Mouse (Mus musculus): ENCODE results near the gene Hexb. TPM values are rescaled to one million over a fixed set of nuclear protein-coding genes. Genes with fewer than 3 reads are reported as not detected.

Hexb gene
- polyA plus RNA-seq, 1 experiment from 2014 or later, result 25.9 TPM

GRCm38 (mm10) chr13:97186346-97186745, 11.8 kb downstream of the Hexb start:
- Histone ChIP-seq H3K27ac (replicated peaks; ENCODE audit: low read depth, low read length) (no peak overlapping the region), H3K9me3 (replicated peaks; ENCODE audit: control insufficient read depth, low read length) (no peaks in the 10 kb centered on the region), H3K4me3 (ENCODE audit: low read depth, low read length) (no peak overlapping the region), H3K4me1 (ENCODE audit: control insufficient read depth, insufficient read depth, low read length) (no peaks in the 10 kb centered on the region), H3K9ac (replicated peaks; ENCODE audit: low read length) (no peak overlapping the region), H3K36me3 (replicated peaks; ENCODE audit: control insufficient read depth, insufficient read depth, low read depth, low read length) (no peaks in the 10 kb centered on the region), H3K4me2 (ENCODE audit: low read depth, low read length) (no peak overlapping the region), H3K27me3 (ENCODE audit: control insufficient read depth, insufficient read depth, low read length) (no peaks in the 10 kb centered on the region)
- DNase-seq (ENCODE audit: low spot score) (no peak), ATAC-seq (replicated peaks; ENCODE audit: insufficient number of reproducible peaks, low FRiP score, low TSS enrichment, low read depth) (no peak)
- 80% methylated on average over 4 of the region's 4 CpGs for WGBS

DNA sequence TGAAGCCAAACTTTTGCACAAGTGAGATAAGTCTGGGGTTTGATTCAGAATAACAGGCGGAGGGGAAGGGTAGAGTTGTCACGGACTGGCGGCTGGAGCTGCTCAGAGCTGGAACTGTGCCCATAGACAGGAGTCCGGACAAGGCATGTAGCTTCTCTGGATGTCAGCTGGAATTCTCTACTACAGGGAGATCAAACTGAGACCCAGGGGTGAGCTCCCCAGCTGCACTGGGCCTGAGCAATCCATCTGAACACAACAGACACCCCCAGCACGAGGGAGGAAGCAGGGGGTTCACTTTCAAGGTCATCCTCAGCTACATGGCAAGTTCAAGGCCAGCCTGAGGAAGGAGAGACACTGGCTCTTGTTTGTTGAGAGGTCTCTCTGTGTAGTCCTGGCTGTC, 13.5 kb downstream of the Hexb start:
- Histone ChIP-seq H3K36me3 (replicated peaks; ENCODE audit: control insufficient read depth, insufficient read depth, low read depth, low read length) (no peaks in the 10 kb centered on the region), H3K4me2 (ENCODE audit: low read depth, low read length) (no peak overlapping the region), H3K9ac (replicated peaks; ENCODE audit: low read length) (no peak overlapping the region), H3K4me1 (ENCODE audit: control insufficient read depth, insufficient read depth, low read length) (no peaks in the 10 kb centered on the region), H3K4me3 (ENCODE audit: low read depth, low read length) (no peak overlapping the region), H3K27ac (replicated peaks; ENCODE audit: low read depth, low read length) (no peak overlapping the region), H3K27me3 (ENCODE audit: control insufficient read depth, insufficient read depth, low read length) (no peaks in the 10 kb centered on the region), H3K9me3 (replicated peaks; ENCODE audit: control insufficient read depth, low read length) (no peaks in the 10 kb centered on the region)
- no peak for DNase-seq (ENCODE audit: low spot score)
- no peak for ATAC-seq (replicated peaks; ENCODE audit: insufficient number of reproducible peaks, low FRiP score, low TSS enrichment, low read depth)
- WGBS, result 81% methylated on average over 5 of the region's 5 CpGs

GRCm38 (mm10) chr13:97184168-97184567, 14.0 kb downstream of the Hexb start:
- H3K4me2 ChIP-seq (ENCODE audit: low read depth, low read length), result no peak overlapping the region
- 94% methylated on average over 2 of the region's 2 CpGs for WGBS
- H3K27ac ChIP-seq (replicated peaks; ENCODE audit: low read depth, low read length), result no peak overlapping the region
- no peaks in the 10 kb centered on the region for H3K4me1 ChIP-seq (ENCODE audit: control insufficient read depth, insufficient read depth, low read length)
- no peaks in the 10 kb centered on the region for H3K27me3 ChIP-seq (ENCODE audit: control insufficient read depth, insufficient read depth, low read length)
- ATAC-seq (replicated peaks; ENCODE audit: insufficient number of reproducible peaks, low FRiP score, low TSS enrichment, low read depth) (no peak), DNase-seq (ENCODE audit: low spot score) (no peak)
- H3K9me3 ChIP-seq (replicated peaks; ENCODE audit: control insufficient read depth, low read length), result no peaks in the 10 kb centered on the region
- H3K4me3 ChIP-seq (ENCODE audit: low read depth, low read length), result no peak overlapping the region
- no peaks in the 10 kb centered on the region for H3K36me3 ChIP-seq (replicated peaks; ENCODE audit: control insufficient read depth, insufficient read depth, low read depth, low read length)
- H3K9ac ChIP-seq (replicated peaks; ENCODE audit: low read length), result no peak overlapping the region

DNA sequence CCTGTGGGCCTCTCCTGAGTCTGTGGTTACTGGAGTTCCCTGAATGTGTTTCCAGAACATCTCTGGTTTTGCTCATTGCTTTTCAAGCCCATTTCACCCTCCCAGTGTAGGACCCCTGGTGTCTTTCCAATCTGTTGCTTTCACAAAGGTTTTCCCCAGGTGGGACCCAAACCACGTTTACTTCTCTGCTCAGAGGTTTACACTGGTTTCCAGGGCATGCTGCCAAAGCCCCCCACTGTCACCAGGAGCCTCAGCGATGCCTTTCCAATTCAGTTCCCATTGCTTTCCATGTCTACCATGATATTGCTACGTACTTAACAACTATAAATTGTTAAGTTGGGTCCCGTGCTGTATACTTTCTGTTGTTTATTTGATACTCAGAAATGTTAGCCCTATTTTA, 15.3 kb downstream of the Hexb start:
- Histone ChIP-seq H3K4me3 (ENCODE audit: low read depth, low read length) (no peak overlapping the region), H3K36me3 (replicated peaks; ENCODE audit: control insufficient read depth, insufficient read depth, low read depth, low read length) (no peaks in the 10 kb centered on the region), H3K9me3 (replicated peaks; ENCODE audit: control insufficient read depth, low read length) (no peaks in the 10 kb centered on the region), H3K27me3 (ENCODE audit: control insufficient read depth, insufficient read depth, low read length) (no peaks in the 10 kb centered on the region), H3K4me1 (ENCODE audit: control insufficient read depth, insufficient read depth, low read length) (no peaks in the 10 kb centered on the region), H3K27ac (replicated peaks; ENCODE audit: low read depth, low read length) (no peak overlapping the region), H3K9ac (replicated peaks; ENCODE audit: low read length) (no peak overlapping the region), H3K4me2 (ENCODE audit: low read depth, low read length) (no peak overlapping the region)
- 74% methylated on average over 4 of the region's 4 CpGs for WGBS
- DNase-seq (ENCODE audit: low spot score) (no peak), ATAC-seq (replicated peaks; ENCODE audit: insufficient number of reproducible peaks, low FRiP score, low TSS enrichment, low read depth) (no peak)

DNA sequence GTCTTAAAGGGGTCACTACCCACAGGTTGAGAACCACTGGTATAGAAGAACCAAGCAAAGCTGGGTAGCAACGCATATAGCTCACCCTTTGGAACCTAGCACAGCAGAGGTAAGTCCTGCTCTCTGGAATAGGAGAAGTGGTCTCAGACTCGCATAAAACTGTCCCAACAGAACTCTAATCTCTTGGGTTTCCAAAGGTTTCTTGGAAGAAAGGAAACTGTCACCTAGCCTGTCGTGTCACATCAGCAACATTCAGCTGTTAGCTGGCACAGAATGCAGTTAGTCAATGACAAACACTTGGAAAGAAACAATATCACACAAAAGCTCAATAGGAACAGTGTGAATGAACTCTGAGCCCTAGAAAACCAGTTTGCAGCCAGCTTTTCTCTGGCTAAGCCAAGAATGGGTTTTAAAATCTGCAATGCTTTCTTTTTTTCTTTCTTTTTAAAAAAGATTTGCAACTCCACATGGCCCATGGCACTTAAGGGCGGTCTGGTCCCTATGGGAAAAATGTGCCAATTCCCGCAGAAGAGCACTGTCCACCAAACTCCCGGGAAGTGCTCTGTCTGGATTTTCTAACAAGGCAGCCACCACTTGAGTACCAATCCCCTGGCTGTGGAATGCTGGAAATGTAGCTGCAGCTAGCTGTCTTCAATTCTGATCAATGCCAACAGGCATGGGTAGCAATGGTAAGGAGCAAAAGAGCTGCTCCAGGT, 17.9 kb downstream of the Hexb start:
- Histone ChIP-seq H3K27me3 (ENCODE audit: control insufficient read depth, insufficient read depth, low read length) (no peaks in the 10 kb centered on the region), H3K9me3 (replicated peaks; ENCODE audit: control insufficient read depth, low read length) (no peaks in the 10 kb centered on the region), H3K27ac (replicated peaks; ENCODE audit: low read depth, low read length) (no peak overlapping the region), H3K4me3 (ENCODE audit: low read depth, low read length) (no peak overlapping the region), H3K4me1 (ENCODE audit: control insufficient read depth, insufficient read depth, low read length) (no peaks in the 10 kb centered on the region), H3K4me2 (ENCODE audit: low read depth, low read length) (no peak overlapping the region), H3K9ac (replicated peaks; ENCODE audit: low read length) (no peak overlapping the region), H3K36me3 (replicated peaks; ENCODE audit: control insufficient read depth, insufficient read depth, low read depth, low read length) (no peaks in the 10 kb centered on the region)
- no peak for DNase-seq (ENCODE audit: low spot score)
- WGBS, result 77% methylated on average over 6 of the region's 6 CpGs
- ATAC-seq (replicated peaks; ENCODE audit: insufficient number of reproducible peaks, low FRiP score, low TSS enrichment, low read depth), result no peak

DNA sequence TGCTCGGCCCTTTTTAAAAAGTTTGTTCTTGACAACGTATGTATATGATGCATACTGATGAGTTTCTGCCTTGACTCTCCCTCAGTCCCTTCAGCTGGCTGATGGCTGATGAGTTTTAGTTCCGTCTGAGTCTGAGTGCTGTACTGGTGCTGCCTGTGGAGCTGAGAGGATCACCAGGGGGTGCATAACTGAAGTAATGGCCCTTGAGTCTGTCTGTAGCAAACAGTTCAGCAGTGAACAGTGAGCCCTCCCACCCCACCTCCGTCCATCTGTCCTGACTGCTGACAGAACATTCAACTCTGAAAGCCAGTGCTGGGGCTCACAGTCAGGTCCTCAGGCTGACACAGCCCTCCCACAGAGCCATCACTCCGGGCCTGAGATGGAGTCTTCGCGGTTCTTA, 19.2 kb downstream of the Hexb start:
- Histone ChIP-seq H3K36me3 (replicated peaks; ENCODE audit: control insufficient read depth, insufficient read depth, low read depth, low read length) (no peaks in the 10 kb centered on the region; the same call in 1 of the 2 replicates), H3K27ac (replicated peaks; ENCODE audit: low read depth, low read length) (no peak overlapping the region), H3K4me1 (ENCODE audit: control insufficient read depth, insufficient read depth, low read length) (no peaks in the 10 kb centered on the region), H3K4me3 (ENCODE audit: low read depth, low read length) (no peak overlapping the region), H3K4me2 (ENCODE audit: low read depth, low read length) (no peak overlapping the region), H3K27me3 (ENCODE audit: control insufficient read depth, insufficient read depth, low read length) (no peaks in the 10 kb centered on the region), H3K9me3 (replicated peaks; ENCODE audit: control insufficient read depth, low read length) (no peaks in the 10 kb centered on the region), H3K9ac (replicated peaks; ENCODE audit: low read length) (no peak overlapping the region)
- 78% methylated on average over 7 of the region's 7 CpGs for WGBS
- no peak for ATAC-seq (replicated peaks; ENCODE audit: insufficient number of reproducible peaks, low FRiP score, low TSS enrichment, low read depth)
- DNase-seq (ENCODE audit: low spot score), result no peak

GRCm38 (mm10) chr13:97176731-97177130, 21.4 kb downstream of the Hexb start:
- no peaks in the 10 kb centered on the region; the same call in 1 of the 2 replicates for H3K36me3 ChIP-seq (replicated peaks; ENCODE audit: control insufficient read depth, insufficient read depth, low read depth, low read length)
- no peak overlapping the region for H3K4me3 ChIP-seq (ENCODE audit: low read depth, low read length)
- H3K27ac ChIP-seq (replicated peaks; ENCODE audit: low read depth, low read length), result no peak overlapping the region
- ATAC-seq (replicated peaks; ENCODE audit: insufficient number of reproducible peaks, low FRiP score, low TSS enrichment, low read depth), result no peak
- H3K27me3 ChIP-seq (ENCODE audit: control insufficient read depth, insufficient read depth, low read length), result no peaks in the 10 kb centered on the region
- H3K4me2 ChIP-seq (ENCODE audit: low read depth, low read length), result no peak overlapping the region
- no peaks in the 10 kb centered on the region for H3K9me3 ChIP-seq (replicated peaks; ENCODE audit: control insufficient read depth, low read length)
- 93% methylated on average over 5 of the region's 5 CpGs for WGBS
- no peak overlapping the region for H3K9ac ChIP-seq (replicated peaks; ENCODE audit: low read length)
- no peaks in the 10 kb centered on the region for H3K4me1 ChIP-seq (ENCODE audit: control insufficient read depth, insufficient read depth, low read length)
- no peak for DNase-seq (ENCODE audit: low spot score)

DNA sequence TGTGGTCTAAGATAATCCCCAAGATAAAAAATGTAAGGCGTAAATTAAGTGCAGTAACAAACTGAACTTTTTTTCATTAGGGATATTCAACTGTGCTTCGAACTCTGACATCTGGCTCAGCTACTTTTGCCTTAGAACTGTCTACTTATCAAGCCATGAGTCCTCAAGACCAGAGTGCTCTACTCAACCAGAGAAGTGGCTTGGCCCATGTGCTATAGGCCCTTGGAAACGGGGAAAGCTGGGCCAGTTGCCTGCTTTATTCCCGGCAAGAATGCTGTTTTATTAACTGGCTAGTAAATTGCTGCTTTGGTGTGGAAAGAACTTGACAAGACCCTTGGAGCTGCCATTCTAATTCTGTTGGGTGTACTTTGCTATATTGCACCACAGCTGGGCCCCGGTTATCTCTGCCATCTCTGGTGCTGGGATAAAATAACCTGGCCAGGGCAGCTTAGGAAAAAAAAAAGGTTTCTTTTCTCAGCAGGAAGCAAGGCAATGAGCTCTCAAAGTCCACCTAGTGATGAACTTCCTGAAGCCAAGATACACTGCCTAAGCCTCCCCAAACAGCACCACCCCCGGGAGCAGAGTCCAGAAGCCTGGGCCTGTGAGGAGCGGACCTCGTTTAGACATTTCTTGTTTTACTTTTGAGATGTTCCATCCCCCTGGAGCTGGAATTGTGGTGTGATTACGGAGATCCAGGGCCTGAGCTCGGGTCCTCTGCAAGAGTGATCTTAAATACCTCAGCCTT, 22.5 kb downstream of the Hexb start:
- no peaks in the 10 kb centered on the region for H3K4me1 ChIP-seq (ENCODE audit: control insufficient read depth, insufficient read depth, low read length)
- 91% methylated on average over 10 of the region's 10 CpGs for WGBS
- no peaks in the 10 kb centered on the region for H3K9me3 ChIP-seq (replicated peaks; ENCODE audit: control insufficient read depth, low read length)
- ATAC-seq (replicated peaks; ENCODE audit: insufficient number of reproducible peaks, low FRiP score, low TSS enrichment, low read depth), result no peak
- H3K36me3 ChIP-seq (replicated peaks; ENCODE audit: control insufficient read depth, insufficient read depth, low read depth, low read length), result peaks cover under 1% of the 10 kb centered on the region; the same call in 1 of the 2 replicates
- DNase-seq (ENCODE audit: low spot score), result no peak
- H3K4me2 ChIP-seq (ENCODE audit: low read depth, low read length), result no peak overlapping the region
- H3K9ac ChIP-seq (replicated peaks; ENCODE audit: low read length), result no peak overlapping the region
- no peak overlapping the region for H3K4me3 ChIP-seq (ENCODE audit: low read depth, low read length)
- no peaks in the 10 kb centered on the region for H3K27me3 ChIP-seq (ENCODE audit: control insufficient read depth, insufficient read depth, low read length)
- H3K27ac ChIP-seq (replicated peaks; ENCODE audit: low read depth, low read length), result no peak overlapping the region

All from embryonic facial prominence, embryonic 11.5 days (tissue).